Mouse (Mus musculus): ENCODE measurements around the gene Gm49358. TPM values are rescaled to one million over a fixed set of nuclear protein-coding genes. Genes with fewer than 3 reads are reported as not detected.

Gm49358 gene
- total and polyA plus RNA-seq, 2 experiments from 2014 or later: not detected

- peak; percentile 10; the same call in 1 of the 2 replicates for TF ChIP-seq CTCF (IDR thresholded peaks at IDR 0.05)
- no peak overlapping the region for H3K27ac ChIP-seq (ENCODE audit: low read depth, low read length)
- 90% methylated on average over 6 of the region's 6 CpGs for WGBS
- H3K4me2 ChIP-seq (ENCODE audit: low read depth, low read length, poor library complexity, severe bottlenecking): no peak overlapping the region
- H3K27me3 ChIP-seq (ENCODE audit: insufficient read depth, low read length): no peaks in the 10 kb centered on the region
- no peaks in the 10 kb centered on the region for H3K9me3 ChIP-seq (ENCODE audit: low read length)
- H3K4me3 ChIP-seq (ENCODE audit: low read depth, low read length): no peak overlapping the region
- no peak for DNase-seq (ENCODE audit: low spot score)
- ATAC-seq (ENCODE audit: low FRiP score): no peak
- no peak overlapping the region for H3K9ac ChIP-seq (replicated peaks; ENCODE audit: low read length, poor library complexity, severe bottlenecking)
- H3K36me3 ChIP-seq (ENCODE audit: insufficient read depth, low read length): peaks cover 45% of the 10 kb centered on the region
- no peaks in the 10 kb centered on the region for H3K4me1 ChIP-seq (ENCODE audit: insufficient read depth, low read length)
Measured at GRCm38 (mm10) chr10:86824093-86824492, 60.3 kb downstream of the Gm49358 start.

GRCm38 (mm10) chr10:86824871-86825270 lies 61.1 kb downstream of the Gm49358 start:
- H3K4me1 ChIP-seq (ENCODE audit: insufficient read depth, low read length): no peaks in the 10 kb centered on the region
- no peak for ATAC-seq (ENCODE audit: low FRiP score)
- no peak for DNase-seq (ENCODE audit: low spot score)
- H3K4me3 ChIP-seq (ENCODE audit: low read depth, low read length): no peak overlapping the region
- no peak for TF ChIP-seq CTCF (IDR thresholded peaks at IDR 0.05)
- no peak overlapping the region for H3K27ac ChIP-seq (ENCODE audit: low read depth, low read length)
- no peak overlapping the region for H3K9ac ChIP-seq (replicated peaks; ENCODE audit: low read length, poor library complexity, severe bottlenecking)
- H3K4me2 ChIP-seq (ENCODE audit: low read depth, low read length, poor library complexity, severe bottlenecking): no peak overlapping the region
- no peaks in the 10 kb centered on the region for H3K27me3 ChIP-seq (ENCODE audit: insufficient read depth, low read length)
- H3K9me3 ChIP-seq (ENCODE audit: low read length): no peaks in the 10 kb centered on the region
- H3K36me3 ChIP-seq (ENCODE audit: insufficient read depth, low read length): peaks cover 46% of the 10 kb centered on the region
- WGBS: 91% methylated on average over 14 of the region's 14 CpGs

- Histone ChIP-seq H3K4me1 (ENCODE audit: insufficient read depth, low read length) (no peaks in the 10 kb centered on the region), H3K9ac (replicated peaks; ENCODE audit: low read length, poor library complexity, severe bottlenecking) (no peak overlapping the region), H3K9me3 (ENCODE audit: low read length) (no peaks in the 10 kb centered on the region), H3K36me3 (ENCODE audit: insufficient read depth, low read length) (peaks cover 46% of the 10 kb centered on the region), H3K27ac (ENCODE audit: low read depth, low read length) (no peak overlapping the region), H3K27me3 (ENCODE audit: insufficient read depth, low read length) (no peaks in the 10 kb centered on the region), H3K4me2 (ENCODE audit: low read depth, low read length, poor library complexity, severe bottlenecking) (no peak overlapping the region), H3K4me3 (ENCODE audit: low read depth, low read length) (no peak overlapping the region)
- 90% methylated on average over 10 of the region's 10 CpGs for WGBS
- DNase-seq (ENCODE audit: low spot score): no peak
- no peak for ATAC-seq (ENCODE audit: low FRiP score)
- TF ChIP-seq CTCF (IDR thresholded peaks at IDR 0.05): no peak
Measured at GRCm38 (mm10) chr10:86825871-86826522, 62.2 kb downstream of the Gm49358 start.

- H3K4me2 ChIP-seq (ENCODE audit: low read depth, low read length, poor library complexity, severe bottlenecking): no peak overlapping the region
- 80% methylated on average over 3 of the region's 3 CpGs for WGBS
- H3K9me3 ChIP-seq (ENCODE audit: low read length): no peaks in the 10 kb centered on the region
- H3K9ac ChIP-seq (replicated peaks; ENCODE audit: low read length, poor library complexity, severe bottlenecking): no peak overlapping the region
- no peaks in the 10 kb centered on the region for H3K4me1 ChIP-seq (ENCODE audit: insufficient read depth, low read length)
- peaks cover 41% of the 10 kb centered on the region for H3K36me3 ChIP-seq (ENCODE audit: insufficient read depth, low read length)
- no peak for TF ChIP-seq CTCF (IDR thresholded peaks at IDR 0.05)
- DNase-seq (ENCODE audit: low spot score) (no peak), ATAC-seq (ENCODE audit: low FRiP score) (no peak)
- H3K4me3 ChIP-seq (ENCODE audit: low read depth, low read length): no peak overlapping the region
- no peak overlapping the region for H3K27ac ChIP-seq (ENCODE audit: low read depth, low read length)
- H3K27me3 ChIP-seq (ENCODE audit: insufficient read depth, low read length): no peaks in the 10 kb centered on the region
Measured at GRCm38 (mm10) chr10:86826929-86827328, 63.2 kb downstream of the Gm49358 start.

GRCm38 (mm10) chr10:86828221-86829135 lies 64.7 kb downstream of the Gm49358 start:
- no peak overlapping the region for H3K9ac ChIP-seq (replicated peaks; ENCODE audit: low read length, poor library complexity, severe bottlenecking)
- H3K4me1 ChIP-seq (ENCODE audit: insufficient read depth, low read length): no peaks in the 10 kb centered on the region
- H3K27me3 ChIP-seq (ENCODE audit: insufficient read depth, low read length): no peaks in the 10 kb centered on the region
- H3K4me2 ChIP-seq (ENCODE audit: low read depth, low read length, poor library complexity, severe bottlenecking): no peak overlapping the region
- WGBS: 88% methylated on average over 15 of the region's 15 CpGs
- H3K27ac ChIP-seq (ENCODE audit: low read depth, low read length): no peak overlapping the region
- peaks cover 37% of the 10 kb centered on the region for H3K36me3 ChIP-seq (ENCODE audit: insufficient read depth, low read length)
- H3K4me3 ChIP-seq (ENCODE audit: low read depth, low read length): no peak overlapping the region
- ATAC-seq (ENCODE audit: low FRiP score): no peak
- no peak for TF ChIP-seq CTCF (IDR thresholded peaks at IDR 0.05)
- no peaks in the 10 kb centered on the region for H3K9me3 ChIP-seq (ENCODE audit: low read length)
- DNase-seq (ENCODE audit: low spot score): no peak

- H3K9ac ChIP-seq (replicated peaks; ENCODE audit: low read length, poor library complexity, severe bottlenecking): no peak overlapping the region
- WGBS: 89% methylated on average over 2 of the region's 2 CpGs
- peak; percentile 52 for TF ChIP-seq CTCF (IDR thresholded peaks at IDR 0.05)
Measured at GRCm38 (mm10) chr10:86829515-86829914, 65.7 kb downstream of the Gm49358 start.

More at GRCm38 (mm10) chr10:86829515-86829914, 65.7 kb downstream of the Gm49358 start:
- Histone ChIP-seq H3K27me3 (ENCODE audit: insufficient read depth, low read length) (no peaks in the 10 kb centered on the region), H3K4me1 (ENCODE audit: insufficient read depth, low read length) (no peaks in the 10 kb centered on the region), H3K4me3 (ENCODE audit: low read depth, low read length) (no peak overlapping the region), H3K9me3 (ENCODE audit: low read length) (no peaks in the 10 kb centered on the region), H3K4me2 (ENCODE audit: low read depth, low read length, poor library complexity, severe bottlenecking) (no peak overlapping the region), H3K27ac (ENCODE audit: low read depth, low read length) (no peak overlapping the region), H3K36me3 (ENCODE audit: insufficient read depth, low read length) (peaks cover 41% of the 10 kb centered on the region)
- DNase-seq (ENCODE audit: low spot score): no peak
- ATAC-seq (ENCODE audit: low FRiP score): no peak
